Mouse (Mus musculus) spleen, adult 2 months (tissue): ENCODE measurements around the gene Zfyve1. TPM values are rescaled to one million over a fixed set of nuclear protein-coding genes. Genes with fewer than 3 reads are reported as not detected.
A peak's percentile ranks its signal among the peaks of the same experiment; 100 is the strongest.
"Not testable (repeated sequence)": the region's sequence is repeated elsewhere in the genome, so short reads cannot be mapped to it uniquely, and the experiment has no call there.

Experiments used
- DNase-seq, 2 experiments: peaks; one replicate each; pipeline versions ENCODE4 v3.0.0 to v3.0.0-alpha.2; 2012 to 2021; ENCODE audit warnings: low spot score in 2 of 2, low read depth in 1 of 2
- H3K27ac ChIP-seq: fragments of 200-500 bp; 2 replicates; pipeline ENCODE4 v1.5.1; 2012; ENCODE audit warnings: low read length, inconsistent platforms; ENCODE audit not compliant: insufficient read depth
- H3K27me3 ChIP-seq: fragments of 200-500 bp; 2 replicates; pipeline ENCODE4 v1.6.1; 2012; ENCODE audit warnings: mild to moderate bottlenecking, moderate library complexity, low read length, inconsistent platforms; ENCODE audit not compliant: control insufficient read depth, insufficient read depth
- H3K36me3 ChIP-seq: fragments of 200-500 bp; 2 replicates; pipeline ENCODE4 v1.6.1; 2012; ENCODE audit warnings: mild to moderate bottlenecking, low read length, inconsistent platforms; ENCODE audit not compliant: control insufficient read depth, insufficient read depth
- H3K4me1 ChIP-seq: fragments of 200-500 bp; 2 replicates; pipeline ENCODE4 v1.6.1; 2011; ENCODE audit warnings: inconsistent platforms; ENCODE audit not compliant: control insufficient read depth, insufficient read depth, insufficient read length
- H3K4me3 ChIP-seq: fragments of 200-500 bp; 2 replicates; pipeline ENCODE4 v1.5.1; 2011; ENCODE audit warnings: mild to moderate bottlenecking, inconsistent platforms; ENCODE audit not compliant: insufficient read depth, insufficient read length; ENCODE audit errors: extremely low read depth
- CTCF ChIP-seq: fragments of 200-500 bp; IDR thresholded peaks from 2 replicates; pipeline ENCODE4 v1.5.1; 2011; ENCODE audit warnings: mild to moderate bottlenecking, inconsistent platforms; ENCODE audit not compliant: insufficient read depth, insufficient read length, insufficient replicate concordance; ENCODE audit errors: extremely low read depth
- POLR2A ChIP-seq: fragments of 200-500 bp; IDR thresholded peaks from 2 replicates; pipeline ENCODE4 v1.6.1; 2011; ENCODE audit warnings: low read depth, low read length, inconsistent platforms
- WGBS: fragments of 180-500 bp; shearing (Covaris S2); methylation state at CpG from one replicate; pipeline ENCODE4 v1.1.7; 2018; 5-methylcytosine and 5-hydroxymethylcytosine counted together
- polyA plus RNA-seq: library from polyadenylated mRNA; depleted of rRNA; stranded (reverse); fragments of >200 nt; gene quantifications from 2 replicates; pipeline ENCODE4 v1.2.3, GENCODE M21; 2012; rRNA removed

The Zfyve1 gene
- 26.5 and 29.0 TPM in 2 replicates for polyA plus RNA-seq

DNA sequence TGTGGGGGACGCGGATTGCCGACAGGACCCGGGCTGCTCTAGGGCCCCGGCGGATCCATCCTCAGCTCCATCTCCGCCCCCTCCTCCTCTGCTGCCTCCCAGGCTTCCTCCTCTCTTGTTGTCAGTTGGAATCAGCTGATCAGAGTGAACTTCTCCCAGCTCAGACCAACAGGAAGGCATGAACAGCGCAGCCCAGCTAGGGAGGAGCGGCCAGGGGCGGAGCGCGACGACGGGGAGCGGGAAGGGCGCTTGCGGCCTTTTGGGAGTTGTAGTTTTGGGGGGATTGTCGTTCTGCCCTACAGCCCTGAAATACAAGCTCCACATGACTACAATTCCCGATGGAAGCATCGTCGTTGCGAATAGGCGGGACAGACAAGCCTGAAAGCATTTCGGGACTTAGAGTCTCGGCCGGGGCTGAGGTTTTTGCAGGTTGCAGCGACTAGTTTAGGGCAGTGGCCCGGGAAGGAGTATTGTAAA lies at the start of gene Zfyve1:
Gene Zfyve1, minus strand, starts transcription at position 198 of the 477 bp plus-strand sequence.
- H3K27ac ChIP-seq: peak within 1 kb of the TSS; percentile 41; the same call in 1 of the 2 replicates
- TF ChIP-seq CTCF (no peak), POLR2A (peak; percentile 6; the same call in 1 of the 2 replicates)
- 0 out of 2 replicates have a peak, but pooled peaks cover 5% of the 10 kb centered on the region for H3K4me1 ChIP-seq
- H3K27me3 ChIP-seq: no peaks in the 10 kb centered on the region
- WGBS: under 1% methylated on average over 28 of the region's 28 CpGs
- DNase-seq: peak; percentile 87 to 88
- peaks cover 3% of the 10 kb centered on the region; the same call in 1 of the 2 replicates for H3K36me3 ChIP-seq
- peak within 1 kb of the TSS; percentile 86 for H3K4me3 ChIP-seq

DNA sequence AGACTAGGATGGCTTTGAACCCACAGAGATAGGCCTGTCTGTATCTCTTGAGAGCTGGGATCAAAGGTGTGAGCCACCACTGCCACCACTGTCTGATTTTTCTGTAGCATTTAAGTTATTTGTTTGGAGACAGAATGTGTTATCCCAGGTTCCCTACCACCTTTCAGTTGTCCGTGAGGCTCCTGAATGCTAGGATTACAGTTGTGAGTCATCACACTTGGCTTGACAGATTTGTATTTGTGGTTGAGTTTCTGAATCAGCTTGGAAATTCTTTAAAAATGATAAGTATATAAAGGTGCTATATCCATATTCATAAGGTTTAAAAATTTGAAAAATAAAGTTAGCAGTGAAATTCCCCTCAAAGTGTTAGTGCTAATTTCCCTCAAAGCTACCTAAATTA lies 46.1 kb upstream of the Zfyve1 start:
- no peaks in the 10 kb centered on the region for H3K27me3 ChIP-seq
- DNase-seq: no peak
- peaks cover 31% of the 10 kb centered on the region for H3K36me3 ChIP-seq
- no peak overlapping the region for H3K27ac ChIP-seq
- TF ChIP-seq CTCF (no peak), POLR2A (no peak)
- H3K4me3 ChIP-seq: no peak overlapping the region
- 100% methylated on average over 1 of the region's 1 CpGs for WGBS
- no peaks in the 10 kb centered on the region for H3K4me1 ChIP-seq

DNA sequence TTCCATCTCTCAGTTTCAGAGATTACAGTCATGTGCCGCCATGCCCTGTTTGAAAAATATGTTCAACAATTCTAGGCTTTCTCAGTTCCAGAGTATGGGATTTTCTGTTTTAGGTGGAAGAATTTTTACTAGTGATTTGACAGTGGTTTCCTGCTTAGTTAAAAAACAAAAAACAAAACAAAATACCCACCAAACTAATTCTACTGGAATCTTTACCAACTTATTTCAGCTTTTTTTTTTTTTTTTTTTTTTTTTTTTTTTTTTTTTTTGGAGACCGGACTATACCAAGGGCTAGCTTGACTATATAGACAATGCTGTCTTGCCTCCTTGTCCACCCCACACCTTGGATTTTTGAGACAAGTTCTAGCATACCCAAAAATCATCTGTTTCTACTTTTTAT lies 44.2 kb upstream of the Zfyve1 start:
- TF ChIP-seq POLR2A: no peak
- Histone ChIP-seq H3K27me3 (no peaks in the 10 kb centered on the region), H3K36me3 (peaks cover 33% of the 10 kb centered on the region), H3K27ac (no peak overlapping the region), H3K4me3 (no peak overlapping the region), H3K4me1 (no peaks in the 10 kb centered on the region)
- no peak for DNase-seq
- WGBS: 93% methylated on average over 2 of the region's 2 CpGs

DNA sequence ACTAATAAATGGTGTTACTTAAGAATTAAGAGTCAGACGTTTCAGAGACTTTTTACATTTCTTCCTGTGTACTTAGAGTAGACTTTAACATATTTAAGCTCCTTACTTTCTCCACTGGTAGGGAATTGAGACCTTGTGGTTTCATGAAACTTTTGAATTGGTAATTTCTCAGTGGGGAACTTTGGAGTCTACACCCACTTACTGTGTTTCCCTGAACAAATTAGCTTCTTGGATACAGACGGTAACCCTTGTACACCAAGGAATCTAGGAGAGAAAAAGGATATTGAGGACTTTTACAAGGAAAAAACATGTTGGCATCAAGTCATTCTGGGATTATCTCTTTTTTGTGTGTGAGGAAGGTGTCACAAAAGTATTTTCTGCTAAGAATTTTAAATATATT lies 36.8 kb upstream of the Zfyve1 start:
- Histone ChIP-seq H3K4me1 (no peaks in the 10 kb centered on the region), H3K27me3 (no peaks in the 10 kb centered on the region), H3K4me3 (no peak overlapping the region; the same call in 1 of the 2 replicates), H3K36me3 (peaks cover 7% of the 10 kb centered on the region), H3K27ac (no peak overlapping the region)
- 37% methylated on average over 2 of the region's 2 CpGs for WGBS
- no peak for DNase-seq
- TF ChIP-seq POLR2A (no peak), CTCF (no peak)

DNA sequence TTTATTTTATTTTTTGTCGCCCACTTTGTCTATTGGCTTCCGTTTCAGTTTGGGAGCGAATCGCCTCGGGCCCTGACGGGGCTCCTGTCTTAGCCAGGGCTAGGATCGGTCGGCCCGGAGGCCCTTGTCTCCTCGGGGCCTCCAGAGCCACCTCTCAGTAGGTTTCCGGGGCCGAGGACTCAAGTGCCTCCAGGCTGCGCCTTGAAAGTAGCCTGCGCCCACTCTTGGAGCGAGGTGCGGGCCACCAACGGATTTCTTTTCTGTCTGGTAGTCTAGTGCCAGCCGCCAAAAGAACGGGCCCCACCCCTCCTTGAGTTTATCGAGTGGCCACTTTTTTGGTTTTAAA lies 35.6 kb upstream of the Zfyve1 start:
- no peaks in the 10 kb centered on the region for H3K4me1 ChIP-seq
- H3K27me3 ChIP-seq: no peaks in the 10 kb centered on the region
- under 1% methylated on average over 20 of the region's 20 CpGs for WGBS
- TF ChIP-seq CTCF: no peak
- TF ChIP-seq POLR2A: no peak
- peaks cover 7% of the 10 kb centered on the region for H3K36me3 ChIP-seq
- peak; percentile 12 to 29 for DNase-seq
- peak overlapping the region; percentile 94 for H3K4me3 ChIP-seq
- H3K27ac ChIP-seq: peak overlapping the region; percentile 82

DNA sequence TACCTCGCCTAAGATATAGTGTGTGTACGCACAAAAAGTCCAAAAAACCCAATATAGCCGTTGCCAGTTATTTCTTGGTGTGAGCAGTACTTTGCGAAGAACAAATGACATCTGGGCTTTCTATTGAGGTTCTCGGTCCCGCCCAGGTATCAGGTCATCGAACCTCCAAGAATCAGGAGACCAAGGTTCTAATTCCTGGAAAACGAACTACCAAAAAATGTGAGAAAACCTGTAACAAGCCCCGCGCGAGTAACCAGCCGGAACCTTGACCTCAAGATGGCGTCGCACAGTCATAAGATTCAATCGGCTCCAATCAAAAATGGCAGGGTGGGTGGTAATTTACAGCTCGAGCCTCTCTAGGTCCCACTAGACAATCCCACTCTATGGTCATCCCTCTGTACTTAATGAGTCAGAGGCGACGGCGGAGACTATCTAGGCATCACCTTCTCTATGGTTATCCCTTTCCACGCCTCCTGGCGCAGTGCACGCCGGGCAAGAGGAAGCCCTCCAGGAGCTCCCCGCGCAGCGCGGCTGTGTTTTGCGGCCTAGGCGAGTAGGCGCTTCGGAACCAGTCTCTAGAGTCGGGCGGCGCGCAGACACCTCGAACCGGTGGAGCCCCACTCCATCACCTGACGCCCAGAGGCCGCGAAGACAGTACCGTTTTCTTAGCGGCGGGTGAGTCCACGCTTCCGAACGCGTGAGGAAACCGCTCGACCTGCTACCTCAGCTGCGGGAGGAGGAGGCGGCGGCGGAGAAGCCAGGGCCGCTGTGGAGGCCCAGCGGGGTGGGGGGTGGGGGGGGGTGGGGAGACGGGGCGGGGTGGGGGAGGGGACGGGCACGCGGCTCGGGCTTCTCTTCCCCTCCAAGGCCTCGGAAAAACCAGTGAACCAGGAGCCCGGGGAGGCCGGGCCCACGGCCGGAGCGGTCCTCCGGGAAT lies 35.0 kb upstream of the Zfyve1 start:
- H3K27ac ChIP-seq: peak overlapping the region; percentile 95
- H3K27me3 ChIP-seq: no peaks in the 10 kb centered on the region
- DNase-seq: peak; percentile 91 to 99
- TF ChIP-seq POLR2A (peak; percentile 83), CTCF (no peak)
- peaks cover 3% of the 10 kb centered on the region; the same call in 1 of the 2 replicates for H3K36me3 ChIP-seq
- H3K4me1 ChIP-seq: no peaks in the 10 kb centered on the region
- WGBS: under 1% methylated on average over 62 of the region's 68 CpGs
- H3K4me3 ChIP-seq: peak overlapping the region; percentile 94

DNA sequence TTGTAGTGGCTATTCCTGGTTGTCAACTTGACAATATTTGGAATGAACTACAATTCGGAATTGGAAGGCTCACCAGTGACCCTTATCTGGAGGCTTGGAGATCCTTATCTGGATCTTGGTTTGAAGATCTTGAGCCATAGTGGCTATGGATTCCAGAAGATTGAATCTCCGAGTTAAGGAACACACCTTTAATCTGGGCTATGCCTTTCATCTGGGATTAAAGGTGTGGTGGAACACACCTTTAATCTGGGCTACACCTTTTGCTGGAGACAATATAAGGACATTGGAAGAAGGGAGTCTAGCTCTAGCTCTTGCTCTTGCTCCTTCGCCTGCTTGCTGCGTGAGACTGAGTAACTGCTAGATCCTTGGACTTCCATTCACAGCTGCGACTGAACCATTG lies 33.9 kb upstream of the Zfyve1 start, which contains the start of gene Rbm25:
Gene Rbm25, plus strand, starts transcription at position 301 of the 400 bp plus-strand sequence.
- not testable (repeated sequence) for H3K27me3 ChIP-seq, H3K4me1 ChIP-seq, H3K36me3 ChIP-seq, DNase-seq
- peak within 1 kb of the TSS; percentile 94 for H3K4me3 ChIP-seq
- WGBS: no CpG with 5 or more reads among the region's 5 CpGs
- peak within 1 kb of the TSS; percentile 74 for H3K27ac ChIP-seq
